Mouse (Mus musculus): Measurements from ENCODE around the gene Pdgfd. TPM values are rescaled to one million over a fixed set of nuclear protein-coding genes. Genes with fewer than 3 reads are reported as not detected.
A peak's percentile ranks its signal among the peaks of the same experiment; 100 is the strongest.
"Not testable (repeated sequence)": the region's sequence is repeated elsewhere in the genome, so short reads cannot be mapped to it uniquely, and the experiment has no call there.

Pdgfd gene
- polyA plus RNA-seq, 1 experiment from 2014 or later = 3.3 TPM

- H3K36me3 ChIP-seq (ENCODE audit: control insufficient read depth, insufficient read depth, low read length) = no peaks in the 10 kb centered on the region
- H3K9ac ChIP-seq (replicated peaks; ENCODE audit: low read depth, low read length) = no peak overlapping the region
- WGBS = 27% methylated on average over 1 of the region's 1 CpGs
- no peak overlapping the region for H3K4me2 ChIP-seq (ENCODE audit: low read depth, low read length)
- no peak overlapping the region for H3K27ac ChIP-seq (ENCODE audit: low read depth, low read length)
- no peaks in the 10 kb centered on the region for H3K4me1 ChIP-seq (ENCODE audit: control insufficient read depth, insufficient read depth, low read length)
- peak; percentile 66; the same call in 1 of the 2 replicates for ATAC-seq (ENCODE audit: low read depth)
- no peaks in the 10 kb centered on the region for H3K9me3 ChIP-seq (ENCODE audit: control insufficient read depth, low read length)
- no peak overlapping the region for H3K4me3 ChIP-seq (ENCODE audit: low read depth, low read length)
- no peaks in the 10 kb centered on the region for H3K27me3 ChIP-seq (ENCODE audit: control insufficient read depth, insufficient read depth, low read length)
These were observed 49.1 kb downstream of the Pdgfd start for GRCm38 (mm10) chr9:6217505-6217904.

- H3K4me1 ChIP-seq (ENCODE audit: control insufficient read depth, insufficient read depth, low read length); H3K4me3 ChIP-seq (ENCODE audit: low read depth, low read length); H3K36me3 ChIP-seq (ENCODE audit: control insufficient read depth, insufficient read depth, low read length); H3K9me3 ChIP-seq (ENCODE audit: control insufficient read depth, low read length); H3K27me3 ChIP-seq (ENCODE audit: control insufficient read depth, insufficient read depth, low read length); H3K9ac ChIP-seq (replicated peaks; ENCODE audit: low read depth, low read length); H3K27ac ChIP-seq (ENCODE audit: low read depth, low read length); H3K4me2 ChIP-seq (ENCODE audit: low read depth, low read length); ATAC-seq (ENCODE audit: low read depth): not testable (repeated sequence)
- WGBS = 96% methylated on average over 1 of the region's 1 CpGs
These were observed 67.6 kb downstream of the Pdgfd start for GRCm38 (mm10) chr9:6235982-6236381.

- Histone ChIP-seq H3K4me3 (ENCODE audit: low read depth, low read length) (no peak overlapping the region), H3K9ac (replicated peaks; ENCODE audit: low read depth, low read length) (no peak overlapping the region), H3K4me1 (ENCODE audit: control insufficient read depth, insufficient read depth, low read length) (no peaks in the 10 kb centered on the region), H3K4me2 (ENCODE audit: low read depth, low read length) (no peak overlapping the region), H3K36me3 (ENCODE audit: control insufficient read depth, insufficient read depth, low read length) (no peaks in the 10 kb centered on the region), H3K9me3 (ENCODE audit: control insufficient read depth, low read length) (no peaks in the 10 kb centered on the region), H3K27me3 (ENCODE audit: control insufficient read depth, insufficient read depth, low read length) (no peaks in the 10 kb centered on the region), H3K27ac (ENCODE audit: low read depth, low read length) (no peak overlapping the region)
- no peak for ATAC-seq (ENCODE audit: low read depth)
- 59% methylated on average over 1 of the region's 1 CpGs for WGBS
These were observed 81.9 kb downstream of the Pdgfd start for GRCm38 (mm10) chr9:6250320-6250719.

- ATAC-seq (ENCODE audit: low read depth) = no peak
- H3K4me1 ChIP-seq (ENCODE audit: control insufficient read depth, insufficient read depth, low read length) = no peaks in the 10 kb centered on the region
- no peak overlapping the region for H3K4me2 ChIP-seq (ENCODE audit: low read depth, low read length)
- H3K27ac ChIP-seq (ENCODE audit: low read depth, low read length) = no peak overlapping the region
- no peak overlapping the region for H3K9ac ChIP-seq (replicated peaks; ENCODE audit: low read depth, low read length)
- H3K4me3 ChIP-seq (ENCODE audit: low read depth, low read length) = no peak overlapping the region
- no peaks in the 10 kb centered on the region for H3K9me3 ChIP-seq (ENCODE audit: control insufficient read depth, low read length)
- no peaks in the 10 kb centered on the region for H3K36me3 ChIP-seq (ENCODE audit: control insufficient read depth, insufficient read depth, low read length)
- H3K27me3 ChIP-seq (ENCODE audit: control insufficient read depth, insufficient read depth, low read length) = no peaks in the 10 kb centered on the region
- 72% methylated on average over 2 of the region's 2 CpGs for WGBS
These were observed 83.6 kb downstream of the Pdgfd start for GRCm38 (mm10) chr9:6251990-6252389.

GRCm38 (mm10) chr9:6257072-6257471 is 88.7 kb downstream of the Pdgfd start:
- Histone ChIP-seq H3K36me3 (ENCODE audit: control insufficient read depth, insufficient read depth, low read length) (no peaks in the 10 kb centered on the region), H3K4me1 (ENCODE audit: control insufficient read depth, insufficient read depth, low read length) (no peaks in the 10 kb centered on the region), H3K27me3 (ENCODE audit: control insufficient read depth, insufficient read depth, low read length) (no peaks in the 10 kb centered on the region), H3K27ac (ENCODE audit: low read depth, low read length) (no peak overlapping the region), H3K9me3 (ENCODE audit: control insufficient read depth, low read length) (no peaks in the 10 kb centered on the region), H3K9ac (replicated peaks; ENCODE audit: low read depth, low read length) (no peak overlapping the region), H3K4me2 (ENCODE audit: low read depth, low read length) (no peak overlapping the region), H3K4me3 (ENCODE audit: low read depth, low read length) (no peak overlapping the region)
- ATAC-seq (ENCODE audit: low read depth) = no peak

- Histone ChIP-seq H3K9ac (replicated peaks; ENCODE audit: low read depth, low read length) (no peak overlapping the region), H3K4me2 (ENCODE audit: low read depth, low read length) (no peak overlapping the region), H3K9me3 (ENCODE audit: control insufficient read depth, low read length) (no peaks in the 10 kb centered on the region), H3K27me3 (ENCODE audit: control insufficient read depth, insufficient read depth, low read length) (no peaks in the 10 kb centered on the region), H3K36me3 (ENCODE audit: control insufficient read depth, insufficient read depth, low read length) (no peaks in the 10 kb centered on the region), H3K4me1 (ENCODE audit: control insufficient read depth, insufficient read depth, low read length) (no peaks in the 10 kb centered on the region), H3K27ac (ENCODE audit: low read depth, low read length) (no peak overlapping the region), H3K4me3 (ENCODE audit: low read depth, low read length) (no peak overlapping the region)
- 90% methylated on average over 2 of the region's 2 CpGs for WGBS
- no peak for ATAC-seq (ENCODE audit: low read depth)
These were observed 96.4 kb downstream of the Pdgfd start for GRCm38 (mm10) chr9:6264820-6265219.

GRCm38 (mm10) chr9:6269796-6270280 is 101.5 kb downstream of the Pdgfd start, which contains the start of gene Ddi1:
TSS of gene Ddi1 (minus strand) at chr9:6269846.
- no peak for ATAC-seq (ENCODE audit: low read depth)
- H3K36me3 ChIP-seq (ENCODE audit: control insufficient read depth, insufficient read depth, low read length) = no peaks in the 10 kb centered on the region
- no peaks in the 10 kb centered on the region for H3K4me1 ChIP-seq (ENCODE audit: control insufficient read depth, insufficient read depth, low read length)
- no peak within 1 kb of the TSS for H3K9ac ChIP-seq (replicated peaks; ENCODE audit: low read depth, low read length)
- no peaks in the 10 kb centered on the region for H3K9me3 ChIP-seq (ENCODE audit: control insufficient read depth, low read length)
- no peak within 1 kb of the TSS for H3K4me2 ChIP-seq (ENCODE audit: low read depth, low read length)
- no peaks in the 10 kb centered on the region for H3K27me3 ChIP-seq (ENCODE audit: control insufficient read depth, insufficient read depth, low read length)
- no peak within 1 kb of the TSS for H3K27ac ChIP-seq (ENCODE audit: low read depth, low read length)
- no peak within 1 kb of the TSS for H3K4me3 ChIP-seq (ENCODE audit: low read depth, low read length)
- WGBS = 83% methylated on average over 1 of the region's 1 CpGs

GRCm38 (mm10) chr9:6276395-6276794 is 108.0 kb downstream of the Pdgfd start:
- no peaks in the 10 kb centered on the region for H3K4me1 ChIP-seq (ENCODE audit: control insufficient read depth, insufficient read depth, low read length)
- WGBS = 84% methylated on average over 1 of the region's 1 CpGs
- no peak for ATAC-seq (ENCODE audit: low read depth)
- no peak overlapping the region for H3K9ac ChIP-seq (replicated peaks; ENCODE audit: low read depth, low read length)
- no peaks in the 10 kb centered on the region for H3K27me3 ChIP-seq (ENCODE audit: control insufficient read depth, insufficient read depth, low read length)
- no peaks in the 10 kb centered on the region for H3K9me3 ChIP-seq (ENCODE audit: control insufficient read depth, low read length)
- no peak overlapping the region for H3K4me3 ChIP-seq (ENCODE audit: low read depth, low read length)
- H3K36me3 ChIP-seq (ENCODE audit: control insufficient read depth, insufficient read depth, low read length) = no peaks in the 10 kb centered on the region
- no peak overlapping the region for H3K4me2 ChIP-seq (ENCODE audit: low read depth, low read length)
- no peak overlapping the region for H3K27ac ChIP-seq (ENCODE audit: low read depth, low read length)

- Histone ChIP-seq H3K9me3 (ENCODE audit: control insufficient read depth, low read length) (no peaks in the 10 kb centered on the region), H3K4me3 (ENCODE audit: low read depth, low read length) (no peak overlapping the region), H3K36me3 (ENCODE audit: control insufficient read depth, insufficient read depth, low read length) (no peaks in the 10 kb centered on the region), H3K4me1 (ENCODE audit: control insufficient read depth, insufficient read depth, low read length) (no peaks in the 10 kb centered on the region), H3K4me2 (ENCODE audit: low read depth, low read length) (no peak overlapping the region), H3K27me3 (ENCODE audit: control insufficient read depth, insufficient read depth, low read length) (no peaks in the 10 kb centered on the region), H3K9ac (replicated peaks; ENCODE audit: low read depth, low read length) (no peak overlapping the region), H3K27ac (ENCODE audit: low read depth, low read length) (no peak overlapping the region)
- no peak for ATAC-seq (ENCODE audit: low read depth)
These were observed 109.1 kb downstream of the Pdgfd start for GRCm38 (mm10) chr9:6277526-6277925.

GRCm38 (mm10) chr9:6286770-6287169 is 118.4 kb downstream of the Pdgfd start:
- H3K4me2 ChIP-seq (ENCODE audit: low read depth, low read length) = no peak overlapping the region
- H3K36me3 ChIP-seq (ENCODE audit: control insufficient read depth, insufficient read depth, low read length) = no peaks in the 10 kb centered on the region
- H3K27ac ChIP-seq (ENCODE audit: low read depth, low read length) = no peak overlapping the region
- no peaks in the 10 kb centered on the region for H3K4me1 ChIP-seq (ENCODE audit: control insufficient read depth, insufficient read depth, low read length)
- no peak overlapping the region for H3K4me3 ChIP-seq (ENCODE audit: low read depth, low read length)
- ATAC-seq (ENCODE audit: low read depth) = no peak; the same call in 1 of the 2 replicates
- no peak overlapping the region for H3K9ac ChIP-seq (replicated peaks; ENCODE audit: low read depth, low read length)
- no peaks in the 10 kb centered on the region for H3K9me3 ChIP-seq (ENCODE audit: control insufficient read depth, low read length)
- H3K27me3 ChIP-seq (ENCODE audit: control insufficient read depth, insufficient read depth, low read length) = no peaks in the 10 kb centered on the region
- WGBS = 56% methylated on average over 1 of the region's 1 CpGs
